8 mouse cellular contexts compared by ENCODE assay signal in the genomic region with DNA sequence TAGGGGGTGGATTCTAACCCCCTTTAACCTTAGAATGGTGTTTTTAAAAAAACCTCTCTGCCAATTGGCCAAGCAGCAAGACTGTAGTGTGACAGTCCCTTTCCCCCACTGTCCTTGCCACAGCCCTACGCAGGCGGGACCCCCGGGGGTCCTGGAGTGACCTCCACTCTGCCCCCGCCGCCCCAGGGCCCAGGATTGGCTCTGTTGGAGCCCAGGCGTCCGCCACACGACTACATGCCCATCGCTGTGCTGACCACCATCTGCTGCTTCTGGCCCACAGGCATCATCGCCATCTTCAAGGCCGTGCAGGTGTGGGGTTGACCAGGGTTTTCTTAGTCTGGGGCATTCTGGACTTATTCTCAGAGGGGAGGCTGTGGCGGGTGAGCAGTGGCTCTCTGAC. TPM values are rescaled to one million over a fixed set of nuclear protein-coding genes. Genes with fewer than 3 reads are reported as not detected.
A peak's percentile ranks its signal among the peaks of the same experiment; 100 is the strongest.
DNase-seq lines count a peak whose midpoint lies in the region; ATAC-seq and TF ChIP-seq lines count a peak whose summit lies in the region.

No protein-coding gene starts in this region.

- H3K4me3 ChIP-seq in heart, embryonic 12.5 days = peak overlapping the region; percentile 42
- H3K4me3 ChIP-seq in bone marrow, adult 2 months (replicated peaks; ENCODE audit: control insufficient read depth, low read depth, low read length) = peak overlapping the region; percentile 34
- H3K4me3 ChIP-seq in forebrain, embryonic 15.5 days = peak overlapping the region; percentile 69
- H3K4me3 ChIP-seq in macrophage (ENCODE audit: inconsistent target) = peak overlapping the region; percentile 20; the same call in 1 of the 2 replicates

- peak overlapping the region; percentile 61; the same call in 1 of the 2 replicates for H3K9ac ChIP-seq in heart, embryonic 12.5 days
- peak overlapping the region; percentile 38 for H3K9ac ChIP-seq in forebrain, embryonic 15.5 days (replicated peaks)

- 7% methylated on average over 12 of the region's 12 CpGs for WGBS in heart, embryonic 12.5 days
- WGBS in bone marrow, adult 2 months = 25% methylated on average over 12 of the region's 12 CpGs
- WGBS in forebrain, embryonic 15.5 days = 6% methylated on average over 12 of the region's 12 CpGs
- 26% methylated on average over 12 of the region's 12 CpGs for WGBS in macrophage (ENCODE audit: missing documents)

- H3K27me3 ChIP-seq in heart, embryonic 12.5 days (replicated peaks) = peaks cover 57% of the 10 kb centered on the region
- H3K27me3 ChIP-seq in forebrain, embryonic 15.5 days = peaks cover 21% of the 10 kb centered on the region

- H3K27ac ChIP-seq in heart, embryonic 12.5 days (ENCODE audit: poor library complexity, severe bottlenecking) = no peak overlapping the region
- no peak overlapping the region; the same call in 1 of the 2 replicates for H3K27ac ChIP-seq in bone marrow, adult 2 months (ENCODE audit: control insufficient read depth, insufficient read depth, low read depth, low read length, poor library complexity)
- no peak overlapping the region for H3K27ac ChIP-seq in forebrain, embryonic 15.5 days (replicated peaks)
- peak overlapping the region; percentile 89 for H3K27ac ChIP-seq in macrophage

- peaks cover 37% of the 10 kb centered on the region for H3K4me1 ChIP-seq in heart, embryonic 12.5 days (replicated peaks)
- H3K4me1 ChIP-seq in bone marrow, adult 2 months (ENCODE audit: control insufficient read depth, insufficient read depth, low read length) = peaks cover 1% of the 10 kb centered on the region; the same call in 1 of the 2 replicates
- H3K4me1 ChIP-seq in forebrain, embryonic 15.5 days = peaks cover 52% of the 10 kb centered on the region

- H3K9me3 ChIP-seq in heart, embryonic 12.5 days (replicated peaks) = no peaks in the 10 kb centered on the region
- no peaks in the 10 kb centered on the region for H3K9me3 ChIP-seq in forebrain, embryonic 15.5 days

- no peak for DNase-seq in heart, postnatal 4 days
- DNase-seq in adrenal gland, adult 2 months = no peak
- DNase-seq in ovary, adult 18-20 months (ENCODE audit: low spot score) = no peak
- no peak for DNase-seq in frontal cortex, postnatal 14 days (ENCODE audit: low spot score in 2 of 2)

- TF ChIP-seq POLR2A in bone marrow, adult 2 months (IDR thresholded peaks at IDR 0.05; ENCODE audit: borderline replicate concordance, control insufficient read depth, low read depth, low read length) = no peak

- H3K79me2 ChIP-seq in macrophage (ENCODE audit: inconsistent target) = peaks cover 1% of the 10 kb centered on the region; the same call in 1 of the 2 replicates

- H3K4me2 ChIP-seq in heart, embryonic 12.5 days = peak overlapping the region; percentile 71
- H3K4me2 ChIP-seq in forebrain, embryonic 15.5 days (replicated peaks) = peak overlapping the region; percentile 96

- no peak for ATAC-seq in heart, embryonic 12.5 days (ENCODE audit: insufficient number of reproducible peaks, low FRiP score)
- ATAC-seq in forebrain, embryonic 15.5 days (replicated peaks) = no peak

- TF ChIP-seq CTCF in bone marrow, adult 2 months (IDR thresholded peaks at IDR 0.05; ENCODE audit: control insufficient read depth, insufficient read depth, low read length) = no peak

- no peaks in the 10 kb centered on the region for H3K36me3 ChIP-seq in heart, embryonic 12.5 days
- no peaks in the 10 kb centered on the region for H3K36me3 ChIP-seq in forebrain, embryonic 15.5 days
- no peaks in the 10 kb centered on the region for H3K36me3 ChIP-seq in macrophage (ENCODE audit: inconsistent target)

RNA-seq across cellular contexts. Expression of gene Prrt1, which starts 2.3 kb away (rescaled TPM):
- polyA plus RNA-seq in heart, embryonic 12.5 days (2016; fragmentation: Nextera tagmentation; extraction: Ambion mirVana) = 0.17 TPM in 1 of 2 replicates, not detected in the other
- under 1 TPM; 0.52 to 0.91 TPM for total RNA-seq in heart, postnatal 4 days (2021)
- polyA plus RNA-seq in bone marrow, adult 2 months (2011; ENCODE audit: insufficient read depth, insufficient read length, low replicate concordance, missing spikeins) = 2.9 and 4.5 TPM in 2 replicates
- polyA plus RNA-seq in forebrain, embryonic 15.5 days (2015; fragmentation: Nextera tagmentation; extraction: Ambion mirVana) = 6.8 and 7.4 TPM in 2 replicates
- 1 to 10 TPM in 1 of 26 experiments, under 1 TPM in 5, not detected in 20; 0.33 to 1.1 (median 0.68) TPM for total RNA-seq in macrophage (2018; cell fraction: chromatin; rRNA removed)
- under 1 TPM in 15 of 26 experiments, not detected in 11; 0.07 to 0.22 (median 0.10) TPM for total RNA-seq in macrophage (2018; cell fraction: cytosol; rRNA removed)
- total RNA-seq in macrophage (2018; cell fraction: nucleus; rRNA removed) = 1 to 10 TPM in 4 of 26 experiments, under 1 TPM in 17, not detected in 5; 0.26 to 1.3 (median 0.58) TPM
- 0.16 to 0.25 TPM in 2 of 3 replicates, not detected in the other for polyA plus RNA-seq in macrophage (2018)
- total RNA-seq in adrenal gland, adult 2 months (2021) = 10 to 100 TPM in 1 of 2 experiments, 1 to 10 TPM in 1; 9.1 to 12.8 TPM
- 22.1 and 32.8 TPM in 2 replicates for polyA plus RNA-seq in adrenal gland, adult 2 months (2012; rRNA removed)

RNA-seq across cellular contexts. Expression of gene Ppt2, which starts 3.3 kb away (rescaled TPM):
- 28.9 TPM in 2 replicates for polyA plus RNA-seq in heart, embryonic 12.5 days (2016; fragmentation: Nextera tagmentation; extraction: Ambion mirVana)
- total RNA-seq in heart, postnatal 4 days (2021) = 10 to 100 TPM; 37.8 to 41.8 TPM
- polyA plus RNA-seq in bone marrow, adult 2 months (2011; ENCODE audit: insufficient read depth, insufficient read length, low replicate concordance, missing spikeins) = 12.6 and 16.6 TPM in 2 replicates
- 17.2 and 18.2 TPM in 2 replicates for polyA plus RNA-seq in forebrain, embryonic 15.5 days (2015; fragmentation: Nextera tagmentation; extraction: Ambion mirVana)
- total RNA-seq in macrophage (2018; cell fraction: chromatin; rRNA removed) = 10 to 100 TPM; 12.1 to 40.8 (median 28.4) TPM
- 10 to 100 TPM; 52.1 to 89.0 (median 72.4) TPM for total RNA-seq in macrophage (2018; cell fraction: cytosol; rRNA removed)
- 100 to 1,000 TPM in 1 of 26 experiments, 10 to 100 TPM in 25; 19.9 to 100 (median 65.0) TPM for total RNA-seq in macrophage (2018; cell fraction: nucleus; rRNA removed)
- polyA plus RNA-seq in macrophage (2018) = 71.0 to 95.1 TPM (median 79.6 TPM) in 3 replicates
- 10 to 100 TPM; 58.3 to 70.7 TPM for total RNA-seq in adrenal gland, adult 2 months (2021)
- polyA plus RNA-seq in adrenal gland, adult 2 months (2012; rRNA removed) = 58.5 and 102 TPM in 2 replicates

RNA-seq across cellular contexts. Expression of gene Fkbpl, which starts 12.9 kb away (rescaled TPM):
- polyA plus RNA-seq in heart, embryonic 12.5 days (2016; fragmentation: Nextera tagmentation; extraction: Ambion mirVana) = 10.2 and 11.1 TPM in 2 replicates
- 1 to 10 TPM; 6.1 to 9.5 TPM for total RNA-seq in heart, postnatal 4 days (2021)
- 4.6 and 13.6 TPM in 2 replicates for polyA plus RNA-seq in bone marrow, adult 2 months (2011; ENCODE audit: insufficient read depth, insufficient read length, low replicate concordance, missing spikeins)
- 15.3 and 15.8 TPM in 2 replicates for polyA plus RNA-seq in forebrain, embryonic 15.5 days (2015; fragmentation: Nextera tagmentation; extraction: Ambion mirVana)
- 10 to 100 TPM in 4 of 26 experiments, 1 to 10 TPM in 22; 1.9 to 12.5 (median 7.0) TPM for total RNA-seq in macrophage (2018; cell fraction: chromatin; rRNA removed)
- 10 to 100 TPM in 24 of 26 experiments, 1 to 10 TPM in 2; 7.7 to 22.0 (median 13.1) TPM for total RNA-seq in macrophage (2018; cell fraction: cytosol; rRNA removed)
- total RNA-seq in macrophage (2018; cell fraction: nucleus; rRNA removed) = 10 to 100 TPM in 7 of 26 experiments, 1 to 10 TPM in 19; 2.2 to 13.1 (median 7.9) TPM
- 12.5 to 24.4 TPM (median 15.0 TPM) in 3 replicates for polyA plus RNA-seq in macrophage (2018)
- 10 to 100 TPM; 12.7 to 17.2 TPM for total RNA-seq in adrenal gland, adult 2 months (2021)
- polyA plus RNA-seq in adrenal gland, adult 2 months (2012; rRNA removed) = 7.1 and 7.6 TPM in 2 replicates

RNA-seq across cellular contexts. Expression of gene Atf6b, which starts 15.3 kb away (rescaled TPM):
- 63.2 and 67.0 TPM in 2 replicates for polyA plus RNA-seq in heart, embryonic 12.5 days (2016; fragmentation: Nextera tagmentation; extraction: Ambion mirVana)
- 10 to 100 TPM; 22.3 to 24.4 TPM for total RNA-seq in heart, postnatal 4 days (2021)
- 22.4 and 40.2 TPM in 2 replicates for polyA plus RNA-seq in bone marrow, adult 2 months (2011; ENCODE audit: insufficient read depth, insufficient read length, low replicate concordance, missing spikeins)
- polyA plus RNA-seq in forebrain, embryonic 15.5 days (2015; fragmentation: Nextera tagmentation; extraction: Ambion mirVana) = 111 and 112 TPM in 2 replicates
- 10 to 100 TPM; 18.3 to 80.5 (median 48.3) TPM for total RNA-seq in macrophage (2018; cell fraction: chromatin; rRNA removed)
- 10 to 100 TPM; 37.7 to 82.4 (median 57.2) TPM for total RNA-seq in macrophage (2018; cell fraction: cytosol; rRNA removed)
- total RNA-seq in macrophage (2018; cell fraction: nucleus; rRNA removed) = 10 to 100 TPM; 22.0 to 90.0 (median 57.6) TPM
- polyA plus RNA-seq in macrophage (2018) = 31.4 to 62.2 TPM (median 57.9 TPM) in 3 replicates
- total RNA-seq in adrenal gland, adult 2 months (2021) = 10 to 100 TPM; 44.1 to 53.2 TPM
- 114 and 118 TPM in 2 replicates for polyA plus RNA-seq in adrenal gland, adult 2 months (2012; rRNA removed)

RNA-seq across cellular contexts. Expression of gene Egfl8, which starts 15.9 kb away (rescaled TPM):
- polyA plus RNA-seq in heart, embryonic 12.5 days (2016; fragmentation: Nextera tagmentation; extraction: Ambion mirVana) = 0.30 and 0.57 TPM in 2 replicates
- 1 to 10 TPM; 2.5 to 3.4 TPM for total RNA-seq in heart, postnatal 4 days (2021)
- polyA plus RNA-seq in bone marrow, adult 2 months (2011; ENCODE audit: insufficient read depth, insufficient read length, low replicate concordance, missing spikeins) = 4.2 and 7.2 TPM in 2 replicates
- polyA plus RNA-seq in forebrain, embryonic 15.5 days (2015; fragmentation: Nextera tagmentation; extraction: Ambion mirVana) = 6.1 and 7.4 TPM in 2 replicates
- 10 to 100 TPM in 3 of 26 experiments, 1 to 10 TPM in 23; 1.1 to 13.9 (median 5.6) TPM for total RNA-seq in macrophage (2018; cell fraction: chromatin; rRNA removed)
- under 1 TPM in 23 of 26 experiments, not detected in 3; 0.10 to 0.40 (median 0.20) TPM for total RNA-seq in macrophage (2018; cell fraction: cytosol; rRNA removed)
- total RNA-seq in macrophage (2018; cell fraction: nucleus; rRNA removed) = 1 to 10 TPM in 23 of 26 experiments, under 1 TPM in 3; 0.72 to 6.3 (median 3.2) TPM
- 0.14 to 0.69 TPM (median 0.28 TPM) in 3 replicates for polyA plus RNA-seq in macrophage (2018)
- 1 to 10 TPM; 2.4 to 3.0 TPM for total RNA-seq in adrenal gland, adult 2 months (2021)
- 2.4 and 4.2 TPM in 2 replicates for polyA plus RNA-seq in adrenal gland, adult 2 months (2012; rRNA removed)
